Mouse (Mus musculus) MEL (cell line): ENCODE data around the gene Hipk1. TPM values are rescaled to one million over a fixed set of nuclear protein-coding genes. Genes with fewer than 3 reads are reported as not detected.

Experiments
- DNase-seq: peaks from one replicate; pipeline ENCODE4 v3.0.0; 2011; ENCODE audit warnings: low read depth, low spot score
- H3K27ac ChIP-seq: 2 replicates; pipeline ENCODE4 v1.5.1; 2012; ENCODE audit warnings: low read depth, mild to moderate bottlenecking, control low read depth, low read length, moderate library complexity; ENCODE audit not compliant: control insufficient read depth
- H3K27me3 ChIP-seq, 2 experiments: fragments of 150-350 bp in 1 of 2; sonication (generic) in 1 of 2; 2 replicates each; pipeline ENCODE4 v1.6.1; 2012; ENCODE audit warnings: low read length in 2 of 2, mild to moderate bottlenecking in 2 of 2, improper control_type of control experiment in 1 of 2, moderate library complexity in 1 of 2; ENCODE audit not compliant: insufficient read depth in 2 of 2, control insufficient read depth in 1 of 2
- H3K36me3 ChIP-seq, 2 experiments: 2 replicates each; pipeline ENCODE4 v1.6.1; 2012 to 2014; ENCODE audit warnings: low read length in 2 of 2, improper control_type of control experiment in 1 of 2, inconsistent platforms in 1 of 2, mild to moderate bottlenecking in 1 of 2; ENCODE audit not compliant: insufficient read depth in 2 of 2, control insufficient read depth in 1 of 2
- H3K4me1 ChIP-seq, 2 experiments: fragments of 150-350 bp in 1 of 2; sonication (generic) in 1 of 2; 2 replicates each; pipeline ENCODE4 v1.6.1; 2012; ENCODE audit warnings: low read length in 2 of 2, improper control_type of control experiment in 1 of 2, mild to moderate bottlenecking in 1 of 2; ENCODE audit not compliant: insufficient read depth in 2 of 2, control insufficient read depth in 1 of 2
- H3K4me3 ChIP-seq, 2 experiments: fragments of 150-350 bp in 1 of 2; sonication (generic) in 1 of 2; 2 replicates each; pipeline ENCODE4 v1.5.1; 2012; ENCODE audit warnings: low read depth in 2 of 2, low read length in 2 of 2, mild to moderate bottlenecking in 2 of 2, moderate library complexity in 2 of 2, control low read depth in 1 of 2, improper control_type of control experiment in 1 of 2; ENCODE audit not compliant: control insufficient read depth in 1 of 2, insufficient read depth in 1 of 2
- H3K79me2 ChIP-seq: 2 replicates; pipeline ENCODE4 v1.6.1; 2012; ENCODE audit warnings: mild to moderate bottlenecking, low read length, moderate library complexity; ENCODE audit not compliant: control insufficient read depth, poor library complexity, insufficient read depth
- H3K9ac ChIP-seq: 2 replicates; pipeline ENCODE4 v1.6.1; 2012; ENCODE audit warnings: low read depth, mild to moderate bottlenecking, control low read depth, low read length, moderate library complexity; ENCODE audit not compliant: control insufficient read depth, poor library complexity, severe bottlenecking
- H3K9me3 ChIP-seq: fragments of 150-350 bp; sonication (generic); replicated peaks from 2 replicates; pipeline ENCODE4 v1.6.1; 2012; ENCODE audit warnings: mild to moderate bottlenecking, low read length, improper control_type of control experiment, moderate library complexity; ENCODE audit not compliant: insufficient read depth
- BHLHE40 ChIP-seq: IDR thresholded peaks from 2 replicates; pipeline ENCODE4 v1.6.1; 2012; ENCODE audit warnings: low read depth, mild to moderate bottlenecking, inconsistent platforms, low read length, improper control_type of control experiment, borderline replicate concordance
- CHD1 ChIP-seq: IDR thresholded peaks from 2 replicates; pipeline ENCODE4 v1.6.1; 2012; ENCODE audit warnings: low read depth, mild to moderate bottlenecking, inconsistent platforms, low read length, improper control_type of control experiment
- CHD2 ChIP-seq: IDR thresholded peaks from 2 replicates; pipeline ENCODE4 v1.6.1; 2011; ENCODE audit warnings: low read length, improper control_type of control experiment
- CTCF ChIP-seq, 3 experiments: IDR thresholded peaks in 2 of 3; conservative IDR thresholded peaks in 1 of 3; 2 replicates each; pipeline ENCODE4 v1.5.1; 2011 to 2012; ENCODE audit warnings: low read length in 3 of 3, low read depth in 2 of 3, mild to moderate bottlenecking in 2 of 3, improper control_type of control experiment in 1 of 3, inconsistent platforms in 1 of 3, mixed read lengths in 1 of 3, moderate library complexity in 1 of 3; ENCODE audit not compliant: control insufficient read depth in 1 of 3, insufficient read depth in 1 of 3, poor library complexity in 1 of 3, severe bottlenecking in 1 of 3
- E2F4 ChIP-seq: IDR thresholded peaks from 2 replicates; pipeline ENCODE4 v1.6.1; 2011; ENCODE audit warnings: low read depth, low read length, improper control_type of control experiment, borderline replicate concordance
- ELF1 ChIP-seq: IDR thresholded peaks from 2 replicates; pipeline ENCODE4 v1.6.1; 2014; ENCODE audit warnings: low read depth, mild to moderate bottlenecking, inconsistent platforms, low read length, improper control_type of control experiment, moderate library complexity
- EP300 ChIP-seq, 2 experiments: IDR thresholded peaks; 2 replicates each; pipeline ENCODE4 v1.6.1; 2011; ENCODE audit warnings: improper control_type of control experiment in 2 of 2, low read length in 2 of 2, low read depth in 1 of 2, mild to moderate bottlenecking in 1 of 2
- GABPA ChIP-seq: IDR thresholded peaks from 2 replicates; pipeline ENCODE4 v1.6.1; 2012; ENCODE audit warnings: low read depth, mild to moderate bottlenecking, inconsistent platforms, low read length, improper control_type of control experiment, moderate library complexity
- HCFC1 ChIP-seq: IDR thresholded peaks from 2 replicates; pipeline ENCODE4 v1.6.1; 2012; ENCODE audit warnings: low read depth, mild to moderate bottlenecking, inconsistent platforms, low read length, improper control_type of control experiment, moderate library complexity
- JUND ChIP-seq: IDR thresholded peaks from 2 replicates; pipeline ENCODE4 v1.6.1; 2011; ENCODE audit warnings: low read depth, mild to moderate bottlenecking, improper control_type of control experiment, low read length
- KAT2A ChIP-seq: conservative IDR thresholded peaks from 2 replicates; pipeline ENCODE4 v1.6.1; 2012; ENCODE audit warnings: low read depth, low read length, improper control_type of control experiment, inconsistent platforms
- MAFK ChIP-seq: IDR thresholded peaks from 2 replicates; pipeline ENCODE4 v1.6.1; 2011; ENCODE audit warnings: low read depth, mild to moderate bottlenecking, low read length, improper control_type of control experiment, borderline replicate concordance
- MAX ChIP-seq: IDR thresholded peaks from 2 replicates; pipeline ENCODE4 v1.6.1; 2011; ENCODE audit warnings: low read length, improper control_type of control experiment
- MAZ ChIP-seq: IDR thresholded peaks from 2 replicates; pipeline ENCODE4 v1.6.1; 2012; ENCODE audit warnings: low read depth, mild to moderate bottlenecking, inconsistent platforms, low read length, improper control_type of control experiment
- MEF2A ChIP-seq: IDR thresholded peaks from 2 replicates; pipeline ENCODE4 v1.6.1; 2014; ENCODE audit warnings: low read depth, mild to moderate bottlenecking, inconsistent platforms, low read length, improper control_type of control experiment; ENCODE audit not compliant: poor library complexity, insufficient replicate concordance, severe bottlenecking; ENCODE audit errors: extremely low read depth
- NELFE ChIP-seq: IDR thresholded peaks from 2 replicates; pipeline ENCODE4 v1.6.1; 2011; ENCODE audit warnings: low read depth, low read length, improper control_type of control experiment
- POLR2A ChIP-seq, 2 experiments: IDR thresholded peaks; 2 replicates each; pipeline ENCODE4 v1.6.1; 2011 to 2012; ENCODE audit warnings: low read length in 2 of 2, mild to moderate bottlenecking in 2 of 2, control low read depth in 1 of 2, improper control_type of control experiment in 1 of 2, low read depth in 1 of 2, moderate library complexity in 1 of 2; ENCODE audit not compliant: control insufficient read depth in 1 of 2, insufficient read depth in 1 of 2, poor library complexity in 1 of 2
- POLR2AphosphoS5 ChIP-seq: IDR thresholded peaks from 2 replicates; pipeline ENCODE4 v1.6.1; 2012; ENCODE audit warnings: low read depth, borderline replicate concordance, mild to moderate bottlenecking, inconsistent platforms, low read length, moderate library complexity, mixed read lengths
- RAD21 ChIP-seq: IDR thresholded peaks from 2 replicates; pipeline ENCODE4 v1.6.1; 2011; ENCODE audit warnings: mild to moderate bottlenecking, low read depth, low read length, improper control_type of control experiment
- RCOR1 ChIP-seq: IDR thresholded peaks from 2 replicates; pipeline ENCODE4 v1.6.1; 2012; ENCODE audit warnings: low read depth, mild to moderate bottlenecking, inconsistent platforms, low read length, improper control_type of control experiment
- SIN3A ChIP-seq: IDR thresholded peaks from 2 replicates; pipeline ENCODE4 v1.6.1; 2012; ENCODE audit warnings: low read length, improper control_type of control experiment, inconsistent platforms
- SMC3 ChIP-seq: IDR thresholded peaks from 2 replicates; pipeline ENCODE4 v1.6.1; 2011; ENCODE audit warnings: low read depth, low read length, improper control_type of control experiment
- TAL1 ChIP-seq: IDR thresholded peaks from 2 replicates; pipeline ENCODE4 v1.6.1; 2012; ENCODE audit warnings: mild to moderate bottlenecking, inconsistent platforms, low read length, moderate library complexity, mixed read lengths
- TBP ChIP-seq: IDR thresholded peaks from 2 replicates; pipeline ENCODE4 v1.8.0; 2011; ENCODE audit warnings: low read depth, low read length, improper control_type of control experiment
- TCF12 ChIP-seq: IDR thresholded peaks from 2 replicates; pipeline ENCODE4 v1.6.1; 2014; ENCODE audit warnings: low read depth, mild to moderate bottlenecking, inconsistent platforms, low read length, improper control_type of control experiment, moderate library complexity
- UBTF ChIP-seq: IDR thresholded peaks from 2 replicates; pipeline ENCODE4 v1.6.1; 2012; ENCODE audit warnings: low read depth, mild to moderate bottlenecking, inconsistent platforms, low read length, improper control_type of control experiment, moderate library complexity, borderline replicate concordance; ENCODE audit not compliant: insufficient read depth
- USF1 ChIP-seq: IDR thresholded peaks from 2 replicates; pipeline ENCODE4 v1.6.1; 2014; ENCODE audit warnings: low read depth, mild to moderate bottlenecking, inconsistent platforms, low read length, improper control_type of control experiment, moderate library complexity
- ZC3H11A ChIP-seq: IDR thresholded peaks from 2 replicates; pipeline ENCODE4 v1.6.1; 2012; ENCODE audit warnings: low read depth, mild to moderate bottlenecking, inconsistent platforms, low read length, improper control_type of control experiment
- ZNF384 ChIP-seq: IDR thresholded peaks from 2 replicates; pipeline ENCODE4 v1.6.1; 2012; ENCODE audit warnings: low read depth, mild to moderate bottlenecking, inconsistent platforms, low read length, improper control_type of control experiment
- polyA plus RNA-seq, 2 experiments: library from polyadenylated mRNA; stranded (reverse) in 1 of 2; unstranded in 1 of 2; fragments of >175 nt in 1 of 2; fragments of >200 nt in 1 of 2; gene quantifications; 2 replicates each; pipeline versions ENCODE4 v1.2.1 to v1.2.4; 2012; ENCODE audit warnings: low replicate concordance in 2 of 2, low read depth in 1 of 2; ENCODE audit not compliant: insufficient read length in 2 of 2, insufficient read depth in 1 of 2, missing spikeins in 1 of 2
- total RNA-seq: library from RNA; depleted of rRNA; stranded (reverse); fragments of 300-350 nt; gene quantifications from 2 replicates; pipeline ENCODE4 v1.2.3, GENCODE M21; 2012

The Hipk1 gene
- total and polyA plus RNA-seq, 3 experiments, result 16.7 to 28.7 TPM; not detected in 1

- H3K36me3 ChIP-seq, result peaks cover 0 to under 1% of the 10 kb centered on the region in 2 experiments; a peak in 1 of 4 replicates
- peak within 1 kb of the TSS; percentile 48 for H3K4me3 ChIP-seq
- no peaks in the 10 kb centered on the region for H3K79me2 ChIP-seq
- H3K27ac ChIP-seq, result peak within 1 kb of the TSS; percentile 24; the same call in 1 of the 2 replicates
- DNase-seq, result no peak
- TF ChIP-seq MAFK (no peak), GABPA (no peak), MAX (no peak)
- H3K9me3 ChIP-seq, result no peaks in the 10 kb centered on the region
- H3K4me1 ChIP-seq, result no peaks in the 10 kb centered on the region
- no peaks in the 10 kb centered on the region for H3K27me3 ChIP-seq
- peak within 1 kb of the TSS; percentile 46 for H3K9ac ChIP-seq
Observed at GRCm38 (mm10) chr3:103739329-103739728, 52.0 kb downstream of the Hipk1 start, which contains the start of gene Gm10964. Gene Gm10964 (plus strand): TSS chr3:103739366.

- peak within 1 kb of the TSS; percentile 46 for H3K9ac ChIP-seq
- H3K79me2 ChIP-seq, result no peaks in the 10 kb centered on the region
- peak within 1 kb of the TSS; percentile 24 for H3K27ac ChIP-seq
- H3K4me3 ChIP-seq, result peak within 1 kb of the TSS; percentile 48
- H3K36me3 ChIP-seq, result no peaks in the 10 kb centered on the region
- no peaks in the 10 kb centered on the region; a peak in 1 of 4 replicates for H3K27me3 ChIP-seq
- no peaks in the 10 kb centered on the region for H3K4me1 ChIP-seq
- no peaks in the 10 kb centered on the region for H3K9me3 ChIP-seq
- DNase-seq, result peak; percentile 83
- no peak for TF ChIP-seq HCFC1
- 0 out of 2 replicates have a peak, but pooled peaks have one; percentile 14 for TF ChIP-seq TCF12
- no peak for TF ChIP-seq JUND
- no peak for TF ChIP-seq E2F4
- no peak for TF ChIP-seq TBP
- TF ChIP-seq ELF1, result peak; percentile 27; the same call in 1 of the 2 replicates
- no peak for TF ChIP-seq MAZ
- no peak for TF ChIP-seq KAT2A
- TF ChIP-seq MAFK, result no peak
- no peak for TF ChIP-seq TAL1
- TF ChIP-seq NELFE, result no peak
- no peak for TF ChIP-seq MEF2A
- TF ChIP-seq BHLHE40, result peak; percentile 47; the same call in 1 of the 2 replicates
- TF ChIP-seq EP300 (IDR thresholded peaks at IDR 0.05; ENCODE audit: low read depth in 1 of 2, low read length in 2 of 2), result no peak
- no peak for TF ChIP-seq USF1
- peak; percentile 71; the same call in 1 of the 2 replicates for TF ChIP-seq RCOR1
- no peak for TF ChIP-seq MAX
- peak; percentile 74 to 87 (median 78) for TF ChIP-seq CTCF (IDR thresholded peaks at IDR 0.05 in 2 of 3, conservative IDR thresholded peaks at IDR 0.05 in 1 of 3; ENCODE audit: control insufficient read depth in 1 of 3, insufficient read depth in 1 of 3, low read depth in 2 of 3, low read length in 3 of 3, poor library complexity in 1 of 3, severe bottlenecking in 1 of 3)
- TF ChIP-seq GABPA, result no peak
- TF ChIP-seq ZNF384, result no peak
- peak; percentile 31 for TF ChIP-seq ZC3H11A
- TF ChIP-seq SIN3A, result 0 out of 2 replicates have a peak, but pooled peaks have one; percentile 25
- no peak for TF ChIP-seq POLR2AphosphoS5
- no peak for TF ChIP-seq UBTF
- no peak for TF ChIP-seq CHD1
- TF ChIP-seq CHD2, result peak; percentile 17; the same call in 1 of the 2 replicates
- peak; percentile 74 for TF ChIP-seq SMC3
- no peak for TF ChIP-seq POLR2A (IDR thresholded peaks at IDR 0.05; ENCODE audit: control insufficient read depth in 1 of 2, insufficient read depth in 1 of 2, low read depth in 1 of 2, low read length in 2 of 2, poor library complexity in 1 of 2)
- peak; percentile 71 for TF ChIP-seq RAD21
Observed at GRCm38 (mm10) chr3:103737778-103738571, 53.4 kb downstream of the Hipk1 start, which contains the start of gene Olfml3. Gene Olfml3 (minus strand): TSS chr3:103738001.
